Mouse (Mus musculus) urinary bladder, postnatal 25 days (tissue): ENCODE data around the gene Qsox2.

Source experiments
- DNase-seq: peaks from one replicate; pipeline ENCODE4 v3.0.0; 2022; ENCODE audit warnings: low spot score

The Qsox2 gene

GRCm38 (mm10) chr2:26166890-26167289, 70.4 kb downstream of the Qsox2 start:
- no peak for DNase-seq
